Mouse (Mus musculus) heart, postnatal 0 days (tissue): ENCODE data around the gene Zfand3. TPM values are rescaled to one million over a fixed set of nuclear protein-coding genes. Genes with fewer than 3 reads are reported as not detected.

Source experiments
- ATAC-seq: fragments of 200-750 bp; cut with Nextera tagmentation; 2 replicates; pipeline ENCODE4 v1.8.0; 2017; ENCODE audit warnings: low read depth, moderate number of reproducible peaks, moderate library complexity; ENCODE audit not compliant: insufficient read depth
- DNase-seq: peaks from one replicate; pipeline ENCODE4 v3.0.0-alpha.2; 2016; ENCODE audit warnings: low spot score
- H3K27ac ChIP-seq: fragments of 300-500 bp; sonication (generic); 2 replicates; pipeline ENCODE4 v1.5.1; 2014; ENCODE audit warnings: low read depth, mild to moderate bottlenecking
- H3K27me3 ChIP-seq: fragments of 300-500 bp; sonication (generic); 2 replicates; pipeline ENCODE4 v1.6.1; 2014; ENCODE audit warnings: low read length, mixed read lengths; ENCODE audit not compliant: control insufficient read depth, insufficient read depth
- H3K36me3 ChIP-seq: fragments of 300-500 bp; sonication (generic); replicated peaks from 2 replicates; pipeline ENCODE4 v1.6.1; 2014; ENCODE audit warnings: low read length, mixed read lengths; ENCODE audit not compliant: control insufficient read depth, insufficient read depth
- H3K4me1 ChIP-seq: fragments of 300-500 bp; sonication (generic); 2 replicates; pipeline ENCODE4 v1.6.1; 2014; ENCODE audit warnings: antibody characterized with exemption; ENCODE audit not compliant: control insufficient read depth, insufficient read depth
- H3K4me2 ChIP-seq: fragments of 300-500 bp; sonication (generic); 2 replicates; pipeline ENCODE4 v1.6.1; 2014; ENCODE audit warnings: low read depth, mild to moderate bottlenecking, low read length, moderate library complexity
- H3K4me3 ChIP-seq: fragments of 300-500 bp; sonication (generic); 2 replicates; pipeline ENCODE4 v1.5.1; 2014; ENCODE audit warnings: low read depth, low read length
- H3K9ac ChIP-seq: fragments of 300-500 bp; sonication (generic); replicated peaks from 2 replicates; pipeline ENCODE4 v1.6.1; 2014; ENCODE audit warnings: low read depth, low read length, mixed read lengths
- H3K9me3 ChIP-seq: fragments of 300-500 bp; sonication (generic); replicated peaks from 2 replicates; pipeline ENCODE4 v1.6.1; 2016; ENCODE audit warnings: low read length; ENCODE audit not compliant: control insufficient read depth
- CTCF ChIP-seq: IDR thresholded peaks from 2 replicates; pipeline ENCODE4 v1.5.1; 2016; ENCODE audit warnings: antibody characterized with exemption, control low read depth, low read depth
- EP300 ChIP-seq: IDR thresholded peaks from 2 replicates; pipeline ENCODE4 v1.6.1; 2016; ENCODE audit warnings: antibody characterized with exemption, low read depth
- WGBS: fragments of 180-500 bp; shearing (Covaris S2); extraction: QIAGEN DNeasy Blood & Tissue Kit; methylation state at CpG from one replicate; pipeline ENCODE4 v1.1.7; 2014; 5-methylcytosine and 5-hydroxymethylcytosine counted together
- polyA plus RNA-seq: library from polyadenylated mRNA; unstranded; fragments of >200 nt; fragmentation: Nextera tagmentation; extraction: Ambion mirVana; gene quantifications from 2 replicates; pipeline ENCODE4 v1.2.1, GENCODE M21; 2015
- total RNA-seq: library from RNA; depleted of rRNA; stranded (reverse); fragments of >200 nt; gene quantifications from 2 replicates; pipeline ENCODE4 v1.2.3, GENCODE M21; 2014; ENCODE audit warnings: low replicate concordance

Gene Zfand3
- total and polyA plus RNA-seq, 2 experiments from 2014 or later, result 49.0 to 131 TPM

- no peak for TF ChIP-seq EP300
- no peak for TF ChIP-seq CTCF
- H3K9ac ChIP-seq, result no peak overlapping the region
- no peak for ATAC-seq
- no peak overlapping the region for H3K4me2 ChIP-seq
- H3K9me3 ChIP-seq, result no peaks in the 10 kb centered on the region
- DNase-seq, result no peak
- 63% methylated on average over 4 of the region's 4 CpGs for WGBS
- 0 out of 2 replicates have a peak, but pooled peaks cover 4% of the 10 kb centered on the region for H3K4me1 ChIP-seq
- no peak overlapping the region for H3K4me3 ChIP-seq
- H3K27ac ChIP-seq, result no peak overlapping the region
- H3K36me3 ChIP-seq, result 0 out of 2 replicates have a peak, but pooled peaks cover 3% of the 10 kb centered on the region
- no peaks in the 10 kb centered on the region for H3K27me3 ChIP-seq
Observed at GRCm38 (mm10) chr17:30181554-30181953, 177.0 kb downstream of the Zfand3 start.

- no peaks in the 10 kb centered on the region for H3K27me3 ChIP-seq
- no peak for ATAC-seq
- no peak overlapping the region for H3K4me3 ChIP-seq
- H3K4me1 ChIP-seq, result peaks cover 5% of the 10 kb centered on the region
- 61% methylated on average over 2 of the region's 2 CpGs for WGBS
- TF ChIP-seq CTCF, result no peak
- no peak for TF ChIP-seq EP300
- DNase-seq, result no peak
- no peak overlapping the region for H3K9ac ChIP-seq
- H3K4me2 ChIP-seq, result no peak overlapping the region
- H3K9me3 ChIP-seq, result no peaks in the 10 kb centered on the region
- no peak overlapping the region for H3K27ac ChIP-seq
- H3K36me3 ChIP-seq, result 0 out of 2 replicates have a peak, but pooled peaks cover 3% of the 10 kb centered on the region
Observed at GRCm38 (mm10) chr17:30182063-30182462, 177.5 kb downstream of the Zfand3 start.

DNA sequence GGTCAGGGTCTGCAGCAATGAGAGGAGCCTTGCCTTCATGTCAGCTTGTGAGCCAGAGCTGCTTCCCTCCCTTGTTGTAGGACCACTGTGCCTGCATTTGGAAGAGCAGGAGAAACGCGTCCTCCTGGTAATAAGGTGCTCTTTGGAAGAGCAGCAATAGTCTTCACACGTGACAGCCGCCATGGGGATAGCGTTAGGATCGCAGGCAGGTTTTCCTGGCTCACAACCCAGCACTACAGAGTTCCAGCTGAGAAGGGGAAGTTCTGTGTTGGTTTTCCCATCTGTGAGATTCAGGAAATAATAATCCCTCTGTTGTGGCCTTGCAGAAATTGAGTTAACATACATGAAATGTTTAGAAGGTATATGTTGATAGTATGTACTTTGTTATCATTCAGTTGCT lies 179.0 kb downstream of the Zfand3 start:
- Histone ChIP-seq H3K4me3 (no peak overlapping the region), H3K27me3 (no peaks in the 10 kb centered on the region), H3K9ac (no peak overlapping the region), H3K4me2 (no peak overlapping the region), H3K27ac (no peak overlapping the region), H3K9me3 (no peaks in the 10 kb centered on the region), H3K36me3 (no peaks in the 10 kb centered on the region), H3K4me1 (peaks cover 19% of the 10 kb centered on the region)
- TF ChIP-seq EP300, result no peak
- TF ChIP-seq CTCF, result no peak
- no peak for ATAC-seq
- 86% methylated on average over 6 of the region's 6 CpGs for WGBS
- no peak for DNase-seq

GRCm38 (mm10) chr17:30187154-30187553 lies 182.6 kb downstream of the Zfand3 start:
- no peak for DNase-seq
- Histone ChIP-seq H3K27ac (no peak overlapping the region), H3K27me3 (no peaks in the 10 kb centered on the region), H3K36me3 (no peaks in the 10 kb centered on the region), H3K4me3 (no peak overlapping the region), H3K4me2 (no peak overlapping the region), H3K4me1 (peaks cover 38% of the 10 kb centered on the region), H3K9me3 (no peaks in the 10 kb centered on the region), H3K9ac (peak overlapping the region; percentile 9; the same call in 1 of the 2 replicates)
- no peak for ATAC-seq
- no peak for TF ChIP-seq CTCF
- no peak for TF ChIP-seq EP300
- WGBS, result 80% methylated on average over 6 of the region's 6 CpGs

DNA sequence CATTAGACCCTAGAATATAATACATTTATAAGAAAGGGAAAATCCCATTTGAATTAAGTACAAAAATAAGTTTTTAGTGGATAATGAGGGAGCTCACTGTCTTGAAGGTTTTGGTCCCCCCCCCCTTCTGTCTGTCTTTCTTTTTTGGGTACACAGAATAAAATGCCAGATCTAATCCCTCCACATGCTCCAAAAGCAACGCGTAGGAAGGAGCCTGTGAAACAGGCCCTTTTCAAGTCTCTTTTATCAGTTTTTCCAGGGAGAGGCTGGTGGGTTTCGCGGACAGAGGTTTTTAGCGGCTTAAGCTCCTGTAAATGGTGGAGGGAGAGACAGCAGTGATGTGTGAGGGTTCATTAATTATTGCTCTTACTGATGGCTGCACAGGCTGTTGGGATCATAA lies 183.0 kb downstream of the Zfand3 start:
- H3K9ac ChIP-seq, result peak overlapping the region; percentile 9; the same call in 1 of the 2 replicates

More for the DNA sequence above, 183.0 kb downstream of the Zfand3 start:
- no peak for TF ChIP-seq EP300
- no peak for TF ChIP-seq CTCF
- WGBS, result 37% methylated on average over 5 of the region's 5 CpGs
- H3K4me1 ChIP-seq, result peaks cover 42% of the 10 kb centered on the region
- no peak overlapping the region for H3K4me2 ChIP-seq
- H3K36me3 ChIP-seq, result peaks cover 1% of the 10 kb centered on the region; the same call in 1 of the 2 replicates
- H3K27me3 ChIP-seq, result no peaks in the 10 kb centered on the region
- DNase-seq (no peak), ATAC-seq (no peak)
- peak overlapping the region; percentile 83 for H3K27ac ChIP-seq
- H3K4me3 ChIP-seq, result no peak overlapping the region
- no peaks in the 10 kb centered on the region for H3K9me3 ChIP-seq
